Mouse (Mus musculus): ENCODE results near the gene Arpp19. TPM values are rescaled to one million over a fixed set of nuclear protein-coding genes. Genes with fewer than 3 reads are reported as not detected.

Arpp19 gene
- polyA plus RNA-seq, 1 experiment from 2014 or later = 298 TPM

DNA sequence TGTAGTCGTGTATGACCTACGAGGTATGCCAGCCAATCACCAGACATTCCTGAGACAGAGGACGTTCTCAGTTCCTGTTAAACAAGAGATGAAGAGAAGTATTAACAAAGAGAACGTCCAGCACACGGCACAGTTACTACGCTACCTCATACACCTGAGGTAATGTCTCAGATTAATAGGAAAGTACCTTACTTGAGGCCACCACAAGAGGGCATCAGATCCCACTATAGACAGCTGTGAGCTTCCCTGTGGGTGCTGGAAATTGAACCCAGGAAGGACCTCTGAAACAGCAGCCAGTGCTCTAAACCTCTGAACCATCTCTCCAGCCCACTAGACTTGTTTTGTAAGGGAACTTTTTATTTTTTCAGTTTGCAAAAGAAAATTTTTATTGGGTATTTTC, 11.7 kb upstream of the Arpp19 start:
- H3K4me3 ChIP-seq (ENCODE audit: low read depth, low read length) = no peak overlapping the region
- H3K9ac ChIP-seq (ENCODE audit: low read depth, low read length) = no peak overlapping the region
- H3K36me3 ChIP-seq (ENCODE audit: control insufficient read depth, insufficient read depth, low read length) = no peaks in the 10 kb centered on the region
- no peaks in the 10 kb centered on the region for H3K27me3 ChIP-seq (ENCODE audit: control insufficient read depth, insufficient read depth, low read length)
- 75% methylated on average over 6 of the region's 6 CpGs for WGBS
- no peaks in the 10 kb centered on the region for H3K4me1 ChIP-seq (replicated peaks; ENCODE audit: control insufficient read depth, insufficient read depth, low read length)
- no peak overlapping the region for H3K4me2 ChIP-seq (replicated peaks; ENCODE audit: low read depth, low read length)
- H3K27ac ChIP-seq (ENCODE audit: low read depth, low read length) = no peak overlapping the region
- DNase-seq (ENCODE audit: low spot score) (peak; percentile 33), ATAC-seq (ENCODE audit: low FRiP score) (no peak)
- H3K9me3 ChIP-seq (ENCODE audit: control insufficient read depth, low read length) = no peaks in the 10 kb centered on the region

DNA sequence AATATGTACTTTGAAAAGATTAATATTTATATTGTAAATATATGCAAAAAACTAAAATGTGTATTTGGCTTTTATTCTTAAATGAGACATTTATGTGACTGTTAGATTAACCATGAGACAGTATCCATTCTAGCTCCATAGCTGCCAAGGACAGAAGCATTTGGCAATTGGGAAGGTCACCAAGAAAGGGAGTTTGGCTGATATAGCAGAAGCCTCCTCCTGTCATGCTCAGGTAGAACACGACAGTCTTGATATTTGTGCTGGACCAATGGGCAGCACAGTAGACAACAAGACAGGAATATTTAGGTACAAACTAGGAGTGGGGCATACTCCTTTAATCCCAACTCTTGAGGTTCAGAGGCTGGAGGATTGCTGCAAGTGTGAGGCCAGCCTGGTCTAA, 5.0 kb upstream of the Arpp19 start:
- Histone ChIP-seq H3K4me3 (ENCODE audit: low read depth, low read length) (no peak overlapping the region), H3K4me2 (replicated peaks; ENCODE audit: low read depth, low read length) (no peak overlapping the region), H3K9me3 (ENCODE audit: control insufficient read depth, low read length) (no peaks in the 10 kb centered on the region), H3K9ac (ENCODE audit: low read depth, low read length) (no peak overlapping the region), H3K4me1 (replicated peaks; ENCODE audit: control insufficient read depth, insufficient read depth, low read length) (no peaks in the 10 kb centered on the region), H3K27me3 (ENCODE audit: control insufficient read depth, insufficient read depth, low read length) (no peaks in the 10 kb centered on the region), H3K36me3 (ENCODE audit: control insufficient read depth, insufficient read depth, low read length) (no peaks in the 10 kb centered on the region), H3K27ac (ENCODE audit: low read depth, low read length) (no peak overlapping the region)
- DNase-seq (ENCODE audit: low spot score) = no peak
- WGBS = 81% methylated on average over 1 of the region's 1 CpGs
- no peak for ATAC-seq (ENCODE audit: low FRiP score)

DNA sequence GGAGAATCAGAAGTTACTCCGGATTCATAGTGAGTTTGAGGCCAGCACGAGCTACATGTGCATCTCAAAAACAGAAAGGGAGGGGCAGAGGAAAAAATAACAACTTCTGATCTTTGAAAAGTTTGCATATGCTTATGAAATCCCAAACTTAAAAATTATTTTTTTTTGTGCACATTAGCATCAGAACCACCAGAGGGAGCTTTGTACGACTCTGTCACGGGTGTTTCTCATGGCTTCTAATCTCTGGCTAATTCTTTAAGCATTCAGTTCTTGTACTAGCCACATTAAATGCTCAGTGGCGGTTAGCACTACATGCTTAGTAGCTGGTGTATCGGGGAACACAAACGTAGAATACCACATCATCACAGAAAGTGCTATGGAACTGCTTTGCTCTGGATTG, 4.3 kb upstream of the Arpp19 start:
- H3K4me2 ChIP-seq (replicated peaks; ENCODE audit: low read depth, low read length) = no peak overlapping the region
- H3K4me1 ChIP-seq (replicated peaks; ENCODE audit: control insufficient read depth, insufficient read depth, low read length) = no peaks in the 10 kb centered on the region
- no peaks in the 10 kb centered on the region for H3K36me3 ChIP-seq (ENCODE audit: control insufficient read depth, insufficient read depth, low read length)
- DNase-seq (ENCODE audit: low spot score) = peak; percentile 27
- H3K9me3 ChIP-seq (ENCODE audit: control insufficient read depth, low read length) = no peaks in the 10 kb centered on the region
- H3K4me3 ChIP-seq (ENCODE audit: low read depth, low read length) = no peak overlapping the region
- WGBS = 69% methylated on average over 7 of the region's 7 CpGs
- no peaks in the 10 kb centered on the region for H3K27me3 ChIP-seq (ENCODE audit: control insufficient read depth, insufficient read depth, low read length)
- H3K9ac ChIP-seq (ENCODE audit: low read depth, low read length) = no peak overlapping the region
- H3K27ac ChIP-seq (ENCODE audit: low read depth, low read length) = no peak overlapping the region
- ATAC-seq (ENCODE audit: low FRiP score) = no peak

DNA sequence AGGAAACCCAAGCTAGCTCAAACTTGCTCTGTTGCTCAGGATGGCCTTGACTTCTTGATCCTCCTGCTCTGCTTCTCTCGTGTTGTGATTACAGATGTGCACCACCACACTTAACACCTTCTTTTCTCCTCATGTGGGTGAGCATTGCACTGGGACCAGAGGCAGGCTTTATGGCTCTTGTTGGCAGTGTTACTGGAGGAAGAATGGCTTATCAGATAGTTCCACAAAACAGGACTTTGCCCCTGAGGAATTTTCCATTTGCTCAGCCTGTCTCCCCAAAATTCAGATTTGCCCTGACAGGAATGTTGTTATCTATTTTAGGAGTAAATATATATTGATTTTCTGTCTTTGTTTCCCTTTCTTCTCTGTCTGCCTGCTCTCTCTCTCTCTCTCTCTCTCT, 2.7 kb upstream of the Arpp19 start:
- H3K9me3 ChIP-seq (ENCODE audit: control insufficient read depth, low read length) = no peaks in the 10 kb centered on the region
- H3K4me1 ChIP-seq (replicated peaks; ENCODE audit: control insufficient read depth, insufficient read depth, low read length) = 0 out of 2 replicates have a peak, but pooled peaks cover 2% of the 10 kb centered on the region
- H3K27ac ChIP-seq (ENCODE audit: low read depth, low read length) = no peak overlapping the region
- no peak for DNase-seq (ENCODE audit: low spot score)
- ATAC-seq (ENCODE audit: low FRiP score) = no peak
- no peak overlapping the region for H3K4me2 ChIP-seq (replicated peaks; ENCODE audit: low read depth, low read length)
- H3K4me3 ChIP-seq (ENCODE audit: low read depth, low read length) = no peak overlapping the region
- H3K36me3 ChIP-seq (ENCODE audit: control insufficient read depth, insufficient read depth, low read length) = no peaks in the 10 kb centered on the region
- H3K9ac ChIP-seq (ENCODE audit: low read depth, low read length) = no peak overlapping the region
- 58% methylated on average over 1 of the region's 1 CpGs for WGBS
- H3K27me3 ChIP-seq (ENCODE audit: control insufficient read depth, insufficient read depth, low read length) = no peaks in the 10 kb centered on the region

DNA sequence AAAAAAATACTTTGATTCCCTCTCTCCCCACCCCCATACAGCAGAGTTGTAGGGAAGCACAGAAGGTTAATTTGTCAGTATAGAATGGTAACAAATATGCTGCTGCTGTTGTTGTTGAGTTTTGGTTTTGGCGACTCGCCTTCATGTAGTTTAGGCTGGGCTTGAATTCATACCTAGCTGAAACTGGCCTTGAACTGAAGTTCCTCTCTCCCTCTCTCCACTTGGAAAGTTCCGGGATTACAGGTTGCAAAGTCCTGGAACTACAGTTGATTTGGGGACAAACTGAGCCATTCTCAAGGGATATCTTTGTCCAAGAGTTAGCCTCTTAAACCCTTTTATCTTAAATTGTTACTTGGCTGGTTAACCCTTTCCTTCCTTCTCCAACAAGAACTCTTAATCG, 1.5 kb upstream of the Arpp19 start:
- WGBS = 81% methylated on average over 4 of the region's 4 CpGs

DNA sequence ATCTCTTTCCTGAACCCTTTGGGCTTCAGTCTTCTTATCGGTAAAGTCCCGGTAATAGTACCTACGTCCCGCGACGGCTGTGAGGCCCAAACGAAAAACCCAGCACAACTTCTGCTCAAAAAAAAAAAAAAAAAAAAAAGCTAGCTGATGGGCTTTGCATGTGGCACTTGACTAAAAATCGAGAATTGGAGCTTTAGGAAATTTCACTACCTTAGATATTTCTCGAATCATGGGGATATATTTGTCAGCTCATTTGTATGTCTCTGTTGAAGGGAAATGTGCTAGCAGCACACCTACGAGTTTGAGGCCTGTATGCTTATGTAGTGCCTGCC, 909 bp downstream of the Arpp19 start:
- Histone ChIP-seq H3K27me3 (ENCODE audit: control insufficient read depth, insufficient read depth, low read length) (no peaks in the 10 kb centered on the region), H3K27ac (ENCODE audit: low read depth, low read length) (no peak overlapping the region; the same call in 1 of the 2 replicates), H3K4me3 (ENCODE audit: low read depth, low read length) (peak overlapping the region; percentile 72), H3K4me1 (replicated peaks; ENCODE audit: control insufficient read depth, insufficient read depth, low read length) (0 out of 2 replicates have a peak, but pooled peaks cover 2% of the 10 kb centered on the region), H3K36me3 (ENCODE audit: control insufficient read depth, insufficient read depth, low read length) (no peaks in the 10 kb centered on the region), H3K4me2 (replicated peaks; ENCODE audit: low read depth, low read length) (peak overlapping the region; percentile 64), H3K9ac (ENCODE audit: low read depth, low read length) (peak overlapping the region; percentile 75), H3K9me3 (ENCODE audit: control insufficient read depth, low read length) (no peaks in the 10 kb centered on the region)
- ATAC-seq (ENCODE audit: low FRiP score) (no peak), DNase-seq (ENCODE audit: low spot score) (no peak)
- 3% methylated on average over 10 of the region's 10 CpGs for WGBS

More for the DNA sequence above, 1.5 kb upstream of the Arpp19 start:
- 0 out of 2 replicates have a peak, but pooled peaks cover 2% of the 10 kb centered on the region for H3K4me1 ChIP-seq (replicated peaks; ENCODE audit: control insufficient read depth, insufficient read depth, low read length)
- no peak for DNase-seq (ENCODE audit: low spot score)
- no peak overlapping the region for H3K4me2 ChIP-seq (replicated peaks; ENCODE audit: low read depth, low read length)
- H3K4me3 ChIP-seq (ENCODE audit: low read depth, low read length) = no peak overlapping the region
- no peaks in the 10 kb centered on the region for H3K27me3 ChIP-seq (ENCODE audit: control insufficient read depth, insufficient read depth, low read length)
- no peak for ATAC-seq (ENCODE audit: low FRiP score)
- no peaks in the 10 kb centered on the region for H3K36me3 ChIP-seq (ENCODE audit: control insufficient read depth, insufficient read depth, low read length)
- H3K9me3 ChIP-seq (ENCODE audit: control insufficient read depth, low read length) = no peaks in the 10 kb centered on the region
- H3K27ac ChIP-seq (ENCODE audit: low read depth, low read length) = no peak overlapping the region
- no peak overlapping the region for H3K9ac ChIP-seq (ENCODE audit: low read depth, low read length)

DNA sequence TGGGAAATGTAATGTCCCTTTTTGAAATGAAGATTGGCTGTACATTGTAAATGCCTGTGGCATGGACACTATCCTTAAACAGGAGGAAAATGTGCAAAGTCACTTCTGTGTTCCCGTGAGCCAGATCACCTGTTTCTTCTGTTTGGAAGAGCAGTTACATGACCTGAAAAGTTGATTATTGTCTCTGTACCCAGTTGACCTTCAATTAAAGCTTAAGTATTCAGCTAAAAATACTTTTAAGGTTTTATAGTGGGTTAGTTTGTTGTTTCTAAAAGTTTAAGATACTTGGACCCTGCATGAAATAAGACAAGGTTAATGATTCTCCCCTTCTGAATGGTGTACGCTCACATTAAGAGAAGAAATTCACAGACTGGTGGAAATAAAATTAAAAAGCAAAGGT, 3.2 kb downstream of the Arpp19 start:
- 0 out of 2 replicates have a peak, but pooled peaks cover 2% of the 10 kb centered on the region for H3K4me1 ChIP-seq (replicated peaks; ENCODE audit: control insufficient read depth, insufficient read depth, low read length)

DNA sequence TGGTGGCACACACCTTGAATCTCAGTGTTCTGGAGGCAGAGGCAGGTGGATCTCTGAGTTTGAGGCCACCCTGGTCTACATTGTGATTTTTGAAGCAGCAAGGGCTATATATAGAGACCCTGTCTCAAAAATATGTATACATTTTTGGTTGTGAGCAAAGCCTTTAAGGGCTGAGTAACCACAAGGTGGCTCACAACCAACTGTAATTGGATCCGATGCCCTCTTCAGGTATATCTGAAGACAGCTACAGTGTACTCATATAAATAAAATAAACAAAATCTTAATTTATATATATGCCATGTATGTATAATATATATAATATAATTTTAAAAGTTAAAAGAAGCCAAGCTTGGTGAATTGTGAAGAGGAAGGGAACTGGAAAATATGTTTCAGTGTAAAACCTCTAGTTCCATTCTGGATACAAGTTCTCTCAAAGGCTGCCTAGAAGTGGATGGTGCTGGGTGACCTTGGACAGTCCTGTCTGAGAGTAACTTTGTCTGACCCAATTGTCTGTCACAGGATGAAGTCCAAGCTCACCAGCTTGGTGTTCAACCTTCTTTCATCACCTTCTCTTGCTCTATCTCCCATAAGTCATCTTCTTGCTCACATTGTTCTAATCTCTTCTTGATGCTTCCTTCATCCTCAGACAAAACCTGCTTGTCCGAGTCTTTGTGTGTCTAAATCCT, 4.6 kb downstream of the Arpp19 start:
- Histone ChIP-seq H3K9ac (ENCODE audit: low read depth, low read length) (no peak overlapping the region), H3K36me3 (ENCODE audit: control insufficient read depth, insufficient read depth, low read length) (no peaks in the 10 kb centered on the region), H3K4me2 (replicated peaks; ENCODE audit: low read depth, low read length) (no peak overlapping the region), H3K4me3 (ENCODE audit: low read depth, low read length) (no peak overlapping the region), H3K4me1 (replicated peaks; ENCODE audit: control insufficient read depth, insufficient read depth, low read length) (0 out of 2 replicates have a peak, but pooled peaks cover 2% of the 10 kb centered on the region), H3K27me3 (ENCODE audit: control insufficient read depth, insufficient read depth, low read length) (no peaks in the 10 kb centered on the region), H3K27ac (ENCODE audit: low read depth, low read length) (no peak overlapping the region), H3K9me3 (ENCODE audit: control insufficient read depth, low read length) (no peaks in the 10 kb centered on the region)
- DNase-seq (ENCODE audit: low spot score) (no peak), ATAC-seq (ENCODE audit: low FRiP score) (no peak)
- 93% methylated on average over 2 of the region's 2 CpGs for WGBS

More for the DNA sequence above, 3.2 kb downstream of the Arpp19 start:
- no peak overlapping the region for H3K4me2 ChIP-seq (replicated peaks; ENCODE audit: low read depth, low read length)
- H3K9me3 ChIP-seq (ENCODE audit: control insufficient read depth, low read length) = no peaks in the 10 kb centered on the region
- H3K4me3 ChIP-seq (ENCODE audit: low read depth, low read length) = no peak overlapping the region
- no peaks in the 10 kb centered on the region for H3K36me3 ChIP-seq (ENCODE audit: control insufficient read depth, insufficient read depth, low read length)
- H3K9ac ChIP-seq (ENCODE audit: low read depth, low read length) = no peak overlapping the region
- no peaks in the 10 kb centered on the region for H3K27me3 ChIP-seq (ENCODE audit: control insufficient read depth, insufficient read depth, low read length)
- DNase-seq (ENCODE audit: low spot score) (no peak), ATAC-seq (ENCODE audit: low FRiP score) (no peak)
- 91% methylated on average over 2 of the region's 2 CpGs for WGBS
- H3K27ac ChIP-seq (ENCODE audit: low read depth, low read length) = no peak overlapping the region

DNA sequence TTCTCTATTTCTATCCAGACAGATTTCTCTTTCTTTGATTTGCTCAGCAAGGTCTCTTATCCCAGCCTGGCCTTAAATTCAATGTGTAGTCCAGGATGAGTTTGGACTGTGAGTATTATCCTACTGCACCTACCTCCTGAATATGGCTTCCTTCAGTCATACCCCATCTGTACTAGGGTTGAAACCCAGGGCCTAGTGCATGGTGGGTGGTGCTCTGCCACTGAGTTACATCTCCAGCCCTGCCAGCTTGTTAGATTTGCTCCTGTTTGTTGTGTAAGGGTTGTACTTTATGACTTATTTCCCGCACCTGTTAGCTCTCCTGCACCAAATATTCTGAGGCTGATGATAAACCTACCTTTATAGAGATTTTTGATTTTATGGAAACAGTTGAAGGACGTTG, 5.8 kb downstream of the Arpp19 start:
- 94% methylated on average over 2 of the region's 2 CpGs for WGBS
- no peak for ATAC-seq (ENCODE audit: low FRiP score)
- H3K9ac ChIP-seq (ENCODE audit: low read depth, low read length) = no peak overlapping the region

More for the DNA sequence above, 5.8 kb downstream of the Arpp19 start:
- Histone ChIP-seq H3K27me3 (ENCODE audit: control insufficient read depth, insufficient read depth, low read length) (no peaks in the 10 kb centered on the region), H3K4me2 (replicated peaks; ENCODE audit: low read depth, low read length) (no peak overlapping the region), H3K9me3 (ENCODE audit: control insufficient read depth, low read length) (no peaks in the 10 kb centered on the region), H3K36me3 (ENCODE audit: control insufficient read depth, insufficient read depth, low read length) (no peaks in the 10 kb centered on the region), H3K4me1 (replicated peaks; ENCODE audit: control insufficient read depth, insufficient read depth, low read length) (0 out of 2 replicates have a peak, but pooled peaks cover 2% of the 10 kb centered on the region), H3K4me3 (ENCODE audit: low read depth, low read length) (no peak overlapping the region), H3K27ac (ENCODE audit: low read depth, low read length) (no peak overlapping the region)
- DNase-seq (ENCODE audit: low spot score) = no peak

All from hindbrain, embryonic 11.5 days (tissue).